Mouse (Mus musculus) myocyte (in vitro differentiated cells): ENCODE measurements around the gene Plce1.

Experiments
- MYOG ChIP-seq, 3 experiments: IDR thresholded peaks; one replicate each; pipeline ENCODE4 v1.6.1; 2011; ENCODE audit warnings: control low read depth in 2 of 3, low read depth in 2 of 3, mild to moderate bottlenecking in 2 of 3; ENCODE audit not compliant: insufficient read length in 2 of 3, control insufficient read depth in 1 of 3, insufficient read depth in 1 of 3
- POLR2A ChIP-seq: IDR thresholded peaks from one replicate; pipeline ENCODE4 v1.6.1; 2011; ENCODE audit warnings: low read depth, mild to moderate bottlenecking, control low read depth, moderate library complexity; ENCODE audit not compliant: insufficient read length
- REST ChIP-seq: IDR thresholded peaks from one replicate; pipeline ENCODE4 v1.6.1; 2011; ENCODE audit warnings: mild to moderate bottlenecking, control low read depth, moderate library complexity; ENCODE audit not compliant: insufficient read depth, insufficient read length

- TF ChIP-seq MYOG (IDR thresholded peaks at IDR 0.05; ENCODE audit: control insufficient read depth in 1 of 3, insufficient read depth in 1 of 3, insufficient read length in 2 of 3, low read depth in 2 of 3): no peak
- no peak for TF ChIP-seq REST
- TF ChIP-seq POLR2A: no peak
Observed at GRCm38 (mm10) chr19:38818191-38818590, 337.3 kb downstream of the Plce1 start.
